Mouse (Mus musculus): ENCODE data around the gene Ranbp3. TPM values are rescaled to one million over a fixed set of nuclear protein-coding genes. Genes with fewer than 3 reads are reported as not detected.

The Ranbp3 gene
- polyA plus RNA-seq, 1 experiment, result 75.6 TPM

- no peaks in the 10 kb centered on the region for H3K9me3 ChIP-seq (replicated peaks; ENCODE audit: control insufficient read depth, insufficient read depth, low read length, poor library complexity, severe bottlenecking)
- H3K4me1 ChIP-seq (ENCODE audit: control insufficient read depth, insufficient read depth, low read length), result no peaks in the 10 kb centered on the region
- H3K4me3 ChIP-seq (ENCODE audit: low read depth, low read length), result no peak overlapping the region
- no peak overlapping the region for H3K9ac ChIP-seq (ENCODE audit: low read depth, poor library complexity, severe bottlenecking)
- H3K27ac ChIP-seq (ENCODE audit: insufficient read depth, low read length), result no peak overlapping the region
- peaks cover 21% of the 10 kb centered on the region for H3K36me3 ChIP-seq (ENCODE audit: control insufficient read depth, insufficient read depth, low read length, poor library complexity, severe bottlenecking)
- TF ChIP-seq POLR2A (IDR thresholded peaks at IDR 0.05; ENCODE audit: insufficient read depth, low read length) (no peak), EP300 (IDR thresholded peaks at IDR 0.05; ENCODE audit: insufficient read depth, low read depth, low read length) (no peak), CTCF (IDR thresholded peaks at IDR 0.05; ENCODE audit: low read depth, low read length) (no peak)
- no peaks in the 10 kb centered on the region for H3K27me3 ChIP-seq (ENCODE audit: control insufficient read depth, insufficient read depth, low read length, poor library complexity, severe bottlenecking)
Measured at GRCm38 (mm10) chr17:56693851-56694310, 20.8 kb downstream of the Ranbp3 start.

- H3K4me3 ChIP-seq (ENCODE audit: low read depth, low read length), result no peak overlapping the region
- no peak overlapping the region for H3K27ac ChIP-seq (ENCODE audit: insufficient read depth, low read length)
- H3K9ac ChIP-seq (ENCODE audit: low read depth, poor library complexity, severe bottlenecking), result no peak overlapping the region
- H3K27me3 ChIP-seq (ENCODE audit: control insufficient read depth, insufficient read depth, low read length, poor library complexity, severe bottlenecking), result no peaks in the 10 kb centered on the region
- H3K4me1 ChIP-seq (ENCODE audit: control insufficient read depth, insufficient read depth, low read length), result no peaks in the 10 kb centered on the region
- peaks cover 55% of the 10 kb centered on the region for H3K36me3 ChIP-seq (ENCODE audit: control insufficient read depth, insufficient read depth, low read length, poor library complexity, severe bottlenecking)
- no peaks in the 10 kb centered on the region for H3K9me3 ChIP-seq (replicated peaks; ENCODE audit: control insufficient read depth, insufficient read depth, low read length, poor library complexity, severe bottlenecking)
- no peak for TF ChIP-seq POLR2A (IDR thresholded peaks at IDR 0.05; ENCODE audit: insufficient read depth, low read length)
- no peak for TF ChIP-seq CTCF (IDR thresholded peaks at IDR 0.05; ENCODE audit: low read depth, low read length)
- no peak for TF ChIP-seq EP300 (IDR thresholded peaks at IDR 0.05; ENCODE audit: insufficient read depth, low read depth, low read length)
Measured at GRCm38 (mm10) chr17:56700451-56700850, 27.4 kb downstream of the Ranbp3 start.

- TF ChIP-seq CTCF (IDR thresholded peaks at IDR 0.05; ENCODE audit: low read depth, low read length) (no peak), POLR2A (IDR thresholded peaks at IDR 0.05; ENCODE audit: insufficient read depth, low read length) (no peak), EP300 (IDR thresholded peaks at IDR 0.05; ENCODE audit: insufficient read depth, low read depth, low read length) (no peak)
- Histone ChIP-seq H3K27me3 (ENCODE audit: control insufficient read depth, insufficient read depth, low read length, poor library complexity, severe bottlenecking) (no peaks in the 10 kb centered on the region), H3K36me3 (ENCODE audit: control insufficient read depth, insufficient read depth, low read length, poor library complexity, severe bottlenecking) (peaks cover 69% of the 10 kb centered on the region), H3K9me3 (replicated peaks; ENCODE audit: control insufficient read depth, insufficient read depth, low read length, poor library complexity, severe bottlenecking) (no peaks in the 10 kb centered on the region), H3K27ac (ENCODE audit: insufficient read depth, low read length) (no peak overlapping the region), H3K4me1 (ENCODE audit: control insufficient read depth, insufficient read depth, low read length) (peaks cover 10% of the 10 kb centered on the region), H3K9ac (ENCODE audit: low read depth, poor library complexity, severe bottlenecking) (no peak overlapping the region), H3K4me3 (ENCODE audit: low read depth, low read length) (no peak overlapping the region)
Measured at GRCm38 (mm10) chr17:56703038-56703437, 29.9 kb downstream of the Ranbp3 start.

GRCm38 (mm10) chr17:56706515-56706914 is 33.4 kb downstream of the Ranbp3 start:
- no peak overlapping the region; the same call in 1 of the 2 replicates for H3K27ac ChIP-seq (ENCODE audit: insufficient read depth, low read length)
- no peaks in the 10 kb centered on the region for H3K9me3 ChIP-seq (replicated peaks; ENCODE audit: control insufficient read depth, insufficient read depth, low read length, poor library complexity, severe bottlenecking)
- peaks cover 13% of the 10 kb centered on the region for H3K4me1 ChIP-seq (ENCODE audit: control insufficient read depth, insufficient read depth, low read length)
- no peaks in the 10 kb centered on the region for H3K27me3 ChIP-seq (ENCODE audit: control insufficient read depth, insufficient read depth, low read length, poor library complexity, severe bottlenecking)
- no peak overlapping the region for H3K4me3 ChIP-seq (ENCODE audit: low read depth, low read length)
- peaks cover 61% of the 10 kb centered on the region for H3K36me3 ChIP-seq (ENCODE audit: control insufficient read depth, insufficient read depth, low read length, poor library complexity, severe bottlenecking)
- TF ChIP-seq CTCF (IDR thresholded peaks at IDR 0.05; ENCODE audit: low read depth, low read length), result no peak
- no peak for TF ChIP-seq EP300 (IDR thresholded peaks at IDR 0.05; ENCODE audit: insufficient read depth, low read depth, low read length)
- no peak for TF ChIP-seq POLR2A (IDR thresholded peaks at IDR 0.05; ENCODE audit: insufficient read depth, low read length)
- no peak overlapping the region for H3K9ac ChIP-seq (ENCODE audit: low read depth, poor library complexity, severe bottlenecking)

- peak overlapping the region; percentile 65 for H3K27ac ChIP-seq (ENCODE audit: insufficient read depth, low read length)
- TF ChIP-seq POLR2A (IDR thresholded peaks at IDR 0.05; ENCODE audit: insufficient read depth, low read length) (no peak), CTCF (IDR thresholded peaks at IDR 0.05; ENCODE audit: low read depth, low read length) (no peak), EP300 (IDR thresholded peaks at IDR 0.05; ENCODE audit: insufficient read depth, low read depth, low read length) (peak; percentile 96)
- H3K27me3 ChIP-seq (ENCODE audit: control insufficient read depth, insufficient read depth, low read length, poor library complexity, severe bottlenecking), result no peaks in the 10 kb centered on the region
Measured at GRCm38 (mm10) chr17:56708692-56709091, 35.6 kb downstream of the Ranbp3 start.

GRCm38 (mm10) chr17:56709708-56710107 is 36.6 kb downstream of the Ranbp3 start:
- Histone ChIP-seq H3K9me3 (replicated peaks; ENCODE audit: control insufficient read depth, insufficient read depth, low read length, poor library complexity, severe bottlenecking) (no peaks in the 10 kb centered on the region), H3K4me1 (ENCODE audit: control insufficient read depth, insufficient read depth, low read length) (peaks cover 13% of the 10 kb centered on the region), H3K9ac (ENCODE audit: low read depth, poor library complexity, severe bottlenecking) (peak overlapping the region; percentile 3; the same call in 1 of the 2 replicates), H3K4me3 (ENCODE audit: low read depth, low read length) (peak overlapping the region; percentile 10), H3K27ac (ENCODE audit: insufficient read depth, low read length) (peak overlapping the region; percentile 65), H3K27me3 (ENCODE audit: control insufficient read depth, insufficient read depth, low read length, poor library complexity, severe bottlenecking) (no peaks in the 10 kb centered on the region), H3K36me3 (ENCODE audit: control insufficient read depth, insufficient read depth, low read length, poor library complexity, severe bottlenecking) (peaks cover 40% of the 10 kb centered on the region)
- peak; percentile 99 for TF ChIP-seq EP300 (IDR thresholded peaks at IDR 0.05; ENCODE audit: insufficient read depth, low read depth, low read length)
- TF ChIP-seq CTCF (IDR thresholded peaks at IDR 0.05; ENCODE audit: low read depth, low read length), result no peak

More at GRCm38 (mm10) chr17:56708692-56709091, 35.6 kb downstream of the Ranbp3 start:
- H3K36me3 ChIP-seq (ENCODE audit: control insufficient read depth, insufficient read depth, low read length, poor library complexity, severe bottlenecking), result peaks cover 48% of the 10 kb centered on the region
- H3K4me1 ChIP-seq (ENCODE audit: control insufficient read depth, insufficient read depth, low read length), result peaks cover 13% of the 10 kb centered on the region
- H3K9ac ChIP-seq (ENCODE audit: low read depth, poor library complexity, severe bottlenecking), result no peak overlapping the region
- no peaks in the 10 kb centered on the region for H3K9me3 ChIP-seq (replicated peaks; ENCODE audit: control insufficient read depth, insufficient read depth, low read length, poor library complexity, severe bottlenecking)
- H3K4me3 ChIP-seq (ENCODE audit: low read depth, low read length), result no peak overlapping the region
